Mouse (Mus musculus): ENCODE measurements around the gene Nxpe3. TPM values are rescaled to one million over a fixed set of nuclear protein-coding genes. Genes with fewer than 3 reads are reported as not detected.

Gene Nxpe3
- polyA plus RNA-seq, 1 experiment, result 7.5 TPM

GRCm38 (mm10) chr16:55804799-55805198, 90.3 kb downstream of the Nxpe3 start:
- TF ChIP-seq CTCF (IDR thresholded peaks at IDR 0.05; ENCODE audit: extremely low read depth, insufficient read depth, low read length), result no peak
- TF ChIP-seq POLR2A (IDR thresholded peaks at IDR 0.05; ENCODE audit: extremely low read depth, insufficient read depth, low read length), result no peak
- Histone ChIP-seq H3K4me3 (ENCODE audit: insufficient read depth, low read length) (no peak overlapping the region), H3K4me1 (ENCODE audit: control insufficient read depth, insufficient read depth, low read length) (no peaks in the 10 kb centered on the region), H3K27ac (ENCODE audit: insufficient read depth, low read length) (no peak overlapping the region)

- no peak overlapping the region for H3K4me3 ChIP-seq (ENCODE audit: insufficient read depth, low read length)
- H3K27ac ChIP-seq (ENCODE audit: insufficient read depth, low read length), result no peak overlapping the region
- no peaks in the 10 kb centered on the region for H3K4me1 ChIP-seq (ENCODE audit: control insufficient read depth, insufficient read depth, low read length)
- TF ChIP-seq POLR2A (IDR thresholded peaks at IDR 0.05; ENCODE audit: extremely low read depth, insufficient read depth, low read length), result no peak
- TF ChIP-seq CTCF (IDR thresholded peaks at IDR 0.05; ENCODE audit: extremely low read depth, insufficient read depth, low read length), result no peak
Measured at GRCm38 (mm10) chr16:55801629-55802028, 93.5 kb downstream of the Nxpe3 start.

GRCm38 (mm10) chr16:55798845-55799244, 96.2 kb downstream of the Nxpe3 start:
- Histone ChIP-seq H3K4me3 (ENCODE audit: insufficient read depth, low read length) (no peak overlapping the region), H3K4me1 (ENCODE audit: control insufficient read depth, insufficient read depth, low read length) (no peaks in the 10 kb centered on the region), H3K27ac (ENCODE audit: insufficient read depth, low read length) (no peak overlapping the region)
- TF ChIP-seq POLR2A (IDR thresholded peaks at IDR 0.05; ENCODE audit: extremely low read depth, insufficient read depth, low read length) (no peak), CTCF (IDR thresholded peaks at IDR 0.05; ENCODE audit: extremely low read depth, insufficient read depth, low read length) (no peak)

- no peaks in the 10 kb centered on the region for H3K4me1 ChIP-seq (ENCODE audit: control insufficient read depth, insufficient read depth, low read length)
- H3K4me3 ChIP-seq (ENCODE audit: insufficient read depth, low read length), result no peak overlapping the region
- TF ChIP-seq CTCF (IDR thresholded peaks at IDR 0.05; ENCODE audit: extremely low read depth, insufficient read depth, low read length) (no peak), POLR2A (IDR thresholded peaks at IDR 0.05; ENCODE audit: extremely low read depth, insufficient read depth, low read length) (no peak)
- H3K27ac ChIP-seq (ENCODE audit: insufficient read depth, low read length), result no peak overlapping the region
Measured at GRCm38 (mm10) chr16:55790326-55790725, 104.8 kb downstream of the Nxpe3 start.

Other genes starting within 250 kb of the Nxpe3 start
- gene Nfkbiz, start 56.4 kb downstream of the Nxpe3 start, polyA plus RNA-seq (2012; rRNA removed), result 5.1 and 5.4 TPM in 2 replicates
- 7.9 and 8.3 TPM in 2 replicates for gene Cep97, start 39.6 kb upstream of the Nxpe3 start, polyA plus RNA-seq (2012; rRNA removed)
- gene Rpl24, start 71.0 kb upstream of the Nxpe3 start, polyA plus RNA-seq (2012; rRNA removed), result 435 and 439 TPM in 2 replicates
- gene Zbtb11, start 78.6 kb upstream of the Nxpe3 start, polyA plus RNA-seq (2012; rRNA removed), result 25.8 and 26.7 TPM in 2 replicates
- 129 and 130 TPM in 2 replicates for gene Pcnp, start 134.5 kb upstream of the Nxpe3 start, polyA plus RNA-seq (2012; rRNA removed)
- gene Trmt10c, start 142.5 kb upstream of the Nxpe3 start, polyA plus RNA-seq (2012; rRNA removed), result 5.7 and 6.0 TPM in 2 replicates
- 25.1 and 25.2 TPM in 2 replicates for gene Senp7, start 153.1 kb upstream of the Nxpe3 start, polyA plus RNA-seq (2012; rRNA removed)